Mouse (Mus musculus): ENCODE measurements around the gene Rab40c. TPM values are rescaled to one million over a fixed set of nuclear protein-coding genes. Genes with fewer than 3 reads are reported as not detected.

Gene Rab40c
- 22.2 TPM for total RNA-seq (2023)

GRCm38 (mm10) chr17:25919144-25919785 is at the start of gene Rab40c:
Gene Rab40c, minus strand, starts transcription at chr17:25919727.

GRCm38 (mm10) chr17:25951803-25952623 is 32.5 kb upstream of the Rab40c start, which contains the start of gene A930017K11Rik:
Gene A930017K11Rik, minus strand, starts transcription at chr17:25952565.

GRCm38 (mm10) chr17:25944366-25945163 is 25.0 kb upstream of the Rab40c start, which contains the start of the genes Pigq and Nhlrc4:
Gene Pigq, minus strand, starts transcription at chr17:25944936.
Gene Nhlrc4, minus strand, starts transcription at chr17:25944961.

GRCm38 (mm10) chr17:25880196-25880910 is 39.2 kb downstream of the Rab40c start, which contains the start of gene Wfikkn1:
Gene Wfikkn1, minus strand, starts transcription at chr17:25880858.

GRCm38 (mm10) chr17:25874721-25875170 is 44.8 kb downstream of the Rab40c start, which contains the start of gene Mettl26:
Gene Mettl26, plus strand, starts transcription at chr17:25875074.

GRCm38 (mm10) chr17:25868601-25869191 is 50.8 kb downstream of the Rab40c start, which contains the start of gene Mcrip2:
Gene Mcrip2, minus strand, starts transcription at chr17:25868764.

GRCm38 (mm10) chr17:25860832-25861703 is 58.5 kb downstream of the Rab40c start, which contains the start of gene Wdr90:
Gene Wdr90, minus strand, starts transcription at chr17:25861501.

GRCm38 (mm10) chr17:25844396-25844901 is 75.1 kb downstream of the Rab40c start, which contains the start of gene Rhot2:
Gene Rhot2, minus strand, starts transcription at chr17:25844851.

GRCm38 (mm10) chr17:25841117-25841880 is 78.2 kb downstream of the Rab40c start, which contains the start of gene Gm20683:
Gene Gm20683, minus strand, starts transcription at chr17:25841763.

GRCm38 (mm10) chr17:25837076-25837410 is 82.5 kb downstream of the Rab40c start, which contains the start of gene Rhbdl1:
Gene Rhbdl1, minus strand, starts transcription at chr17:25837295.

GRCm38 (mm10) chr17:25833291-25833663 is 86.2 kb downstream of the Rab40c start, which contains the start of gene Stub1:
Gene Stub1, minus strand, starts transcription at chr17:25833404.

Other genes starting within 250 kb of the Rab40c start
- not detected for gene Gng13, start 202.6 kb downstream of the Rab40c start, total RNA-seq (2023)
- gene Chtf18, start 192.3 kb downstream of the Rab40c start, total RNA-seq (2023), result 7.2 TPM
- gene Rpusd1, start 192.1 kb downstream of the Rab40c start, total RNA-seq (2023), result 5.6 TPM
- gene Mslnl, start 183.7 kb downstream of the Rab40c start, total RNA-seq (2023), result not detected
- gene Msln, start 165.3 kb downstream of the Rab40c start, total RNA-seq (2023), result 2.0 TPM
- gene Narfl, start 146.0 kb downstream of the Rab40c start, total RNA-seq (2023), result 18.2 TPM
- gene Haghl, start 134.1 kb downstream of the Rab40c start, total RNA-seq (2023), result 28.0 TPM
- not detected for gene Ccdc78, start 133.1 kb downstream of the Rab40c start, total RNA-seq (2023)
- 56.0 TPM for gene Fam173a, start 126.8 kb downstream of the Rab40c start, total RNA-seq (2023)
- gene AC134908.4, start 124.1 kb downstream of the Rab40c start, total RNA-seq (2023), result not detected
- gene Metrn, start 122.6 kb downstream of the Rab40c start, total RNA-seq (2023), result 22.5 TPM
- not detected for gene Fbxl16, start 110.6 kb downstream of the Rab40c start, total RNA-seq (2023)
- 19.9 TPM for gene Wdr24, start 96.1 kb downstream of the Rab40c start, total RNA-seq (2023)
- gene Jmjd8, start 90.9 kb downstream of the Rab40c start, total RNA-seq (2023), result 32.6 TPM
- 74.2 TPM for gene Stub1, start 86.3 kb downstream of the Rab40c start, total RNA-seq (2023)
- 11.7 TPM for gene Rhbdl1, start 82.4 kb downstream of the Rab40c start, total RNA-seq (2023)
- 11.6 TPM for gene Gm20683, start 78.0 kb downstream of the Rab40c start, total RNA-seq (2023)
- 77.4 TPM for gene Rhot2, start 74.9 kb downstream of the Rab40c start, total RNA-seq (2023)
- gene Wdr90, start 58.2 kb downstream of the Rab40c start, total RNA-seq (2023), result 28.6 TPM
- gene Mcrip2, start 51.0 kb downstream of the Rab40c start, total RNA-seq (2023), result 3.6 TPM
- gene Mettl26, start 44.7 kb downstream of the Rab40c start, total RNA-seq (2023), result 29.1 TPM
- gene Wfikkn1, start 38.9 kb downstream of the Rab40c start, total RNA-seq (2023), result 9.4 TPM
- 56.0 TPM for gene Pigq, start 25.2 kb upstream of the Rab40c start, total RNA-seq (2023)
- not detected for gene Nhlrc4, start 25.2 kb upstream of the Rab40c start, total RNA-seq (2023)
- gene A930017K11Rik, start 32.8 kb upstream of the Rab40c start, total RNA-seq (2023), result not detected
- gene Capn15, start 66.1 kb upstream of the Rab40c start, total RNA-seq (2023), result 40.8 TPM
- gene Rab11fip3, start 149.8 kb upstream of the Rab40c start, total RNA-seq (2023), result 22.1 TPM
- 5.7 TPM for gene Decr2, start 170.6 kb upstream of the Rab40c start, total RNA-seq (2023)
- gene Nme4, start 175.9 kb upstream of the Rab40c start, total RNA-seq (2023), result 5.0 TPM
- 23.6 TPM for gene Tmem8, start 193.6 kb upstream of the Rab40c start, total RNA-seq (2023)
- 41.8 TPM for gene Mrpl28, start 203.8 kb upstream of the Rab40c start, total RNA-seq (2023)
- gene Axin1, start 219.0 kb upstream of the Rab40c start, total RNA-seq (2023), result 115 TPM

All from CD4-positive naive resting alpha-beta T cell, adult 57 days (primary cell).